Mouse (Mus musculus) ES-E14 (cell line): ENCODE measurements at regions not wholly inside any gene's neighbourhood (a gene's known extent, or its start where the extent isn't known, plus 50 kb on each side); places are given as distances from the start of the nearest gene placed in this dataset.

Source experiments
- HCFC1 ChIP-seq: IDR thresholded peaks from 2 replicates; pipeline ENCODE4 v1.6.1; 2012; ENCODE audit warnings: low read length, inconsistent platforms, borderline replicate concordance; ENCODE audit not compliant: insufficient read depth
- MAFK ChIP-seq: IDR thresholded peaks from 2 replicates; pipeline ENCODE4 v1.6.1; 2014; ENCODE audit warnings: mild to moderate bottlenecking, low read depth, low read length, inconsistent platforms; ENCODE audit not compliant: insufficient read depth
- ZC3H11A ChIP-seq: IDR thresholded peaks from 2 replicates; pipeline ENCODE4 v1.6.1; 2012; ENCODE audit warnings: low read depth, mild to moderate bottlenecking, inconsistent platforms, low read length, borderline replicate concordance
- ZNF384 ChIP-seq: IDR thresholded peaks from 2 replicates; pipeline ENCODE4 v1.6.1; 2012; ENCODE audit warnings: low read depth, low read length, inconsistent platforms

GRCm38 (mm10) chr4:74981491-74981890 is 296.6 kb downstream of the Dmac1 start:
- TF ChIP-seq HCFC1 = no peak
- no peak for TF ChIP-seq ZNF384
- no peak for TF ChIP-seq MAFK
- TF ChIP-seq ZC3H11A = no peak
